Mouse (Mus musculus): Measurements from ENCODE around the gene Nt5dc2. TPM values are rescaled to one million over a fixed set of nuclear protein-coding genes. Genes with fewer than 3 reads are reported as not detected.

The Nt5dc2 gene
- polyA plus RNA-seq, 1 experiment from 2014 or later, result 517 TPM

DNA sequence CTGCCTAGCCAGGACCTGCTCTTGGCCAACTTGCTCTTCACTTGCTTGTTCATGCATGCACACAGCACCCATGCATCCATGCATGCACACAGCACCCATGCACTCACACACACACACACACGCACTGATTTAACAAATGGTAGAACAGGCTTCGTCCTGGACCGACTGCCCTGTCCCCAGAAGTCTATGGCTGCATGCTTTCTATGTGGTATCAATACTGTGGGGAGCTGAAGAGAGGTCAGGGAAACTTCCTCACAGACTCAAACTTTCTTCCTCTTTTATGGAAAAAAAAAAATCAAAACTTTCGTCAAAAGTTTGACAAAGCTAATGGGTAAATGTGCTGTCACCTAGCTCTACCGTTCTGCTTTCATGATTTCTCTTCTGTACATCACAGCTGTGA lies 52.7 kb downstream of the Nt5dc2 start:
- Histone ChIP-seq H3K9me3 (ENCODE audit: control insufficient read depth, low read length) (no peaks in the 10 kb centered on the region), H3K27me3 (ENCODE audit: control insufficient read depth, insufficient read depth, low read length) (no peaks in the 10 kb centered on the region), H3K4me3 (ENCODE audit: low read length) (no peak overlapping the region), H3K4me2 (replicated peaks; ENCODE audit: low read depth, low read length) (no peak overlapping the region), H3K36me3 (ENCODE audit: control insufficient read depth, insufficient read depth, low read length) (peaks cover 100% of the 10 kb centered on the region), H3K27ac (ENCODE audit: low read depth, low read length) (0 out of 2 replicates have a peak overlapping the region, but pooled peaks have one; percentile 30), H3K4me1 (ENCODE audit: control insufficient read depth, insufficient read depth, low read length) (no peaks in the 10 kb centered on the region), H3K9ac (ENCODE audit: low read depth, low read length) (no peak overlapping the region)
- 77% methylated on average over 5 of the region's 5 CpGs for WGBS
- ATAC-seq (ENCODE audit: low FRiP score, low TSS enrichment), result no peak

DNA sequence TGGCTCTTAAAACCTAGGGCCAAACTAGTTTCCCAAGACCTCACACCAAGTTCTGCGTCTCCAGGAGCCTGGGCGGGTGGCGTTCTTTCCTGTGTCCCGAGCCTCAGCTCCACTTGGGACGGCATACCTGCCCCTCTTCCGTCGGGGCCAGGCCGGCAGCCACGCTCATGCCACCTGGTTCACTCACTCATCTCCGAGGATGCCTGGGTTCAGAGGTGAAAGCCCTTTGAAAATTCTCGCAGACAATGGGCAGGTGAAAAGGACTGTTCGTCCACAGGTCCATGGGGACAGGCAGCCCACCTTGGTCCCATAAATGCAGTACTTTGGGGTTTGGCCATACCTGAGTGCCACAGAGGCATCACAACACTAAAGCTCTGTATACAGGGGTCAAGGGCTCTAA lies 53.3 kb downstream of the Nt5dc2 start:
- 92% methylated on average over 12 of the region's 12 CpGs for WGBS
- Histone ChIP-seq H3K4me2 (replicated peaks; ENCODE audit: low read depth, low read length) (no peak overlapping the region), H3K27ac (ENCODE audit: low read depth, low read length) (no peak overlapping the region), H3K27me3 (ENCODE audit: control insufficient read depth, insufficient read depth, low read length) (no peaks in the 10 kb centered on the region), H3K9me3 (ENCODE audit: control insufficient read depth, low read length) (no peaks in the 10 kb centered on the region), H3K9ac (ENCODE audit: low read depth, low read length) (no peak overlapping the region), H3K36me3 (ENCODE audit: control insufficient read depth, insufficient read depth, low read length) (peaks cover 100% of the 10 kb centered on the region), H3K4me1 (ENCODE audit: control insufficient read depth, insufficient read depth, low read length) (no peaks in the 10 kb centered on the region), H3K4me3 (ENCODE audit: low read length) (no peak overlapping the region)
- no peak for ATAC-seq (ENCODE audit: low FRiP score, low TSS enrichment)

DNA sequence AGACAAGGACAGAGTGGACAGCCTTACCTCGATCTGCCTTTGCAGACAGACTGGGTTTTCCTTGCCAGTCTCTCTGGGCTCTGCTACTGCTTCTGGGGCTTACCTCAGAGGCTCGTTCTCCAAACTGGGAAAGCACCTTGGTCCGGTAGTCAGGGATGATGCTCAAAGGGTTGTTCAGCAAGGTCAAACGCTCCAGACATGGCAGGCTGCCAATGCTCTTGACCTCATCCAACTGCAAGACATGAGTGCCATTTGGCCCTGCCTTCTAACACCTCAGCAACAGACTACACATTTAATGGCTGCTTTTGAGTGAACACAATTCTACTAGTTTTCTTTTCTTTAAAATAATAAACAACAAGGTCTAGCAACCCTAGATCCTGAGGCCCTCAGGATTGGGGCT lies 55.8 kb downstream of the Nt5dc2 start:
- no peak overlapping the region for H3K9ac ChIP-seq (ENCODE audit: low read depth, low read length)
- no peaks in the 10 kb centered on the region for H3K27me3 ChIP-seq (ENCODE audit: control insufficient read depth, insufficient read depth, low read length)
- WGBS, result 81% methylated on average over 4 of the region's 4 CpGs
- H3K4me1 ChIP-seq (ENCODE audit: control insufficient read depth, insufficient read depth, low read length), result no peaks in the 10 kb centered on the region
- ATAC-seq (ENCODE audit: low FRiP score, low TSS enrichment), result no peak
- no peak overlapping the region for H3K4me2 ChIP-seq (replicated peaks; ENCODE audit: low read depth, low read length)
- H3K27ac ChIP-seq (ENCODE audit: low read depth, low read length), result no peak overlapping the region
- H3K36me3 ChIP-seq (ENCODE audit: control insufficient read depth, insufficient read depth, low read length), result peaks cover 100% of the 10 kb centered on the region
- H3K4me3 ChIP-seq (ENCODE audit: low read length), result no peak overlapping the region
- H3K9me3 ChIP-seq (ENCODE audit: control insufficient read depth, low read length), result no peaks in the 10 kb centered on the region

Other genes with a start within 250 kb of the Nt5dc2 start
- gene Itih4, start 244.6 kb upstream of the Nt5dc2 start, polyA plus RNA-seq (2014; fragmentation: Nextera tagmentation; extraction: Ambion mirVana), result 0.12 and 0.26 TPM in 2 replicates
- 0.30 TPM in 1 of 2 replicates, not detected in the other for gene Itih3, start 207.3 kb upstream of the Nt5dc2 start, polyA plus RNA-seq (2014; fragmentation: Nextera tagmentation; extraction: Ambion mirVana)
- 0.08 and 0.10 TPM in 2 replicates for gene Itih1, start 187.8 kb upstream of the Nt5dc2 start, polyA plus RNA-seq (2014; fragmentation: Nextera tagmentation; extraction: Ambion mirVana)
- gene Nek4, start 179.7 kb upstream of the Nt5dc2 start, polyA plus RNA-seq (2014; fragmentation: Nextera tagmentation; extraction: Ambion mirVana), result 11.1 and 20.3 TPM in 2 replicates
- 66.5 and 72.9 TPM in 2 replicates for gene Glt8d1, start 129.7 kb upstream of the Nt5dc2 start, polyA plus RNA-seq (2014; fragmentation: Nextera tagmentation; extraction: Ambion mirVana)
- gene Spcs1, start 129.4 kb upstream of the Nt5dc2 start, polyA plus RNA-seq (2014; fragmentation: Nextera tagmentation; extraction: Ambion mirVana), result 350 and 462 TPM in 2 replicates
- 104 and 116 TPM in 2 replicates for gene Pbrm1, start 111.9 kb upstream of the Nt5dc2 start, polyA plus RNA-seq (2014; fragmentation: Nextera tagmentation; extraction: Ambion mirVana)
- gene Gnl3, start 111.9 kb upstream of the Nt5dc2 start, polyA plus RNA-seq (2014; fragmentation: Nextera tagmentation; extraction: Ambion mirVana), result 146 and 166 TPM in 2 replicates
- gene Smim4, start 2.1 kb upstream of the Nt5dc2 start, polyA plus RNA-seq (2014; fragmentation: Nextera tagmentation; extraction: Ambion mirVana), result 98.5 and 124 TPM in 2 replicates
- gene Stab1, start 37.6 kb downstream of the Nt5dc2 start, polyA plus RNA-seq (2014; fragmentation: Nextera tagmentation; extraction: Ambion mirVana), result 39.8 and 41.1 TPM in 2 replicates
- 3.0 and 3.9 TPM in 2 replicates for gene Tnnc1, start 77.3 kb downstream of the Nt5dc2 start, polyA plus RNA-seq (2014; fragmentation: Nextera tagmentation; extraction: Ambion mirVana)
- 259 and 375 TPM in 2 replicates for gene Nisch, start 85.9 kb downstream of the Nt5dc2 start, polyA plus RNA-seq (2014; fragmentation: Nextera tagmentation; extraction: Ambion mirVana)
- 0.56 and 0.64 TPM in 2 replicates for gene Sema3g, start 86.8 kb downstream of the Nt5dc2 start, polyA plus RNA-seq (2014; fragmentation: Nextera tagmentation; extraction: Ambion mirVana)
- gene Phf7, start 120.3 kb downstream of the Nt5dc2 start, polyA plus RNA-seq (2014; fragmentation: Nextera tagmentation; extraction: Ambion mirVana), result 12.4 and 14.7 TPM in 2 replicates
- gene Bap1, start 120.4 kb downstream of the Nt5dc2 start, polyA plus RNA-seq (2014; fragmentation: Nextera tagmentation; extraction: Ambion mirVana), result 60.0 and 90.3 TPM in 2 replicates
- 5.5 and 9.0 TPM in 2 replicates for gene Dnah1, start 192.8 kb downstream of the Nt5dc2 start, polyA plus RNA-seq (2014; fragmentation: Nextera tagmentation; extraction: Ambion mirVana)
- gene Capn7, start 205.6 kb downstream of the Nt5dc2 start, polyA plus RNA-seq (2014; fragmentation: Nextera tagmentation; extraction: Ambion mirVana), result 27.4 and 49.8 TPM in 2 replicates